Comparison of ENCODE assay signal across 8 mouse cellular contexts in the genomic region with DNA sequence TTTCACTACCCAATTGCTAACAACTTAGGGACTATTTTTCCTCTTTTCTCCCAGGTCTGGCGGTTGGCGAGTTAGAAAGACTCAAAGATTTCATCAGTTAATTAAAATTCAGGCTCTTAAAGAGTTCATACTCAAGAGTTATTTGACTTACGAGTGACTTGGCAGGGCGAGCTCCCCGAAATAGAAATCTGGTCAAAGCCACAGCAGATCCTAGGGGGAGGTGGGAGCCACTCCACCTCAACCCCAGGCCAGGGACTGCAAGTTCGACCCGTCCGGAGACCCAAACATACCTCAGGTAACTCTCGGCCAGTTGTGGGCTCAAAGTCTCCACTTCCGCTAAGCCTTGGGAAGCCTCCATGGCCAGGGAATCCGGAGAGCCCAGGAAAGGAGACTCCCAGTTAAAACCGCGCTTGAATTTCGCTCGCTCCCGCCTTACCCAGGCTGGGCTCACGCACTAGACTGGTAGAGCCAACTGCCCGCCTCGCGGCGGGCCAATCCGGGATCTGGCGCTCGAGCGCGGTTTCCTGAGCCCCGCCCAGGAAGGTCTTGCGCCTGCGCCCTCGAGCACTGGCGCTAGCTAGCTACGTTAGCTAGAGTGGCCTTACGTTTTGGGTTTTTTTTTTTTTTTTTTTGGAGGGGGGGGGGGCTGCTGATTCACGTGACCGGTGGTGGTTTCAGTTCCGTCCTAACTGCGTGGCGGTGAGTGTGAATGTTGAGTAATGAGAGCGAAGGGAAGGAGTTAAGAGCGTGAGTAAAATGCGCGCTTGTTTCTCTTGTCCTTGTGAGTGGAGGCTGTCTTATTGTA. TPM values are rescaled to one million over a fixed set of nuclear protein-coding genes. Genes with fewer than 3 reads are reported as not detected.
DNase-seq lines count a peak whose midpoint lies in the region; ATAC-seq and TF ChIP-seq lines count a peak whose summit lies in the region.

Ercc6l (minus strand) TSS at position 474 of the 805 bp plus-strand sequence.

- TF ChIP-seq POLR2A in ES-Bruce4 (IDR thresholded peaks at IDR 0.05; ENCODE audit: insufficient read depth, low read length): peak; percentile 50
- no peak for TF ChIP-seq POLR2A in lung, adult 2 months (IDR thresholded peaks at IDR 0.05; ENCODE audit: borderline replicate concordance, extremely low read depth, low read depth, low read length)

- TF ChIP-seq CTCF in ES-Bruce4 (IDR thresholded peaks at IDR 0.05; ENCODE audit: low read depth, low read length): no peak
- TF ChIP-seq CTCF in lung, adult 2 months (IDR thresholded peaks at IDR 0.05; ENCODE audit: insufficient read depth, low read length): no peak

- peak; percentile 100 for ATAC-seq in cerebellum, adult (ENCODE audit: insufficient number of reproducible peaks, low FRiP score, low TSS enrichment)
- ATAC-seq in forebrain, embryonic 14.5 days: peak; percentile 99
- peak; percentile 95 for ATAC-seq in neutrophil, adult 5-6 weeks (ENCODE audit: extremely low read depth, insufficient number of reproducible peaks, low FRiP score, poor library complexity, severe bottlenecking)

- no peaks in the 10 kb centered on the region for H3K9me3 ChIP-seq in ES-Bruce4 (replicated peaks; ENCODE audit: control insufficient read depth, insufficient read depth, low read length, poor library complexity, severe bottlenecking)
- H3K9me3 ChIP-seq in forebrain, embryonic 14.5 days (replicated peaks; ENCODE audit: control insufficient read depth, low read length): no peaks in the 10 kb centered on the region

- H3K4me1 ChIP-seq in ES-Bruce4 (ENCODE audit: control insufficient read depth, insufficient read depth, low read length): no peaks in the 10 kb centered on the region
- no peaks in the 10 kb centered on the region for H3K4me1 ChIP-seq in forebrain, embryonic 14.5 days (ENCODE audit: control insufficient read depth, insufficient read depth, low read length)
- no peaks in the 10 kb centered on the region for H3K4me1 ChIP-seq in lung, adult 2 months (ENCODE audit: control insufficient read depth, insufficient read depth, low read length)

- no peaks in the 10 kb centered on the region for H3K36me3 ChIP-seq in ES-Bruce4 (ENCODE audit: control insufficient read depth, insufficient read depth, low read length, poor library complexity, severe bottlenecking)
- H3K36me3 ChIP-seq in forebrain, embryonic 14.5 days (ENCODE audit: control insufficient read depth, insufficient read depth, low read length): no peaks in the 10 kb centered on the region

- peak within 1 kb of the TSS; percentile 69 for H3K27ac ChIP-seq in ES-Bruce4 (ENCODE audit: insufficient read depth, low read length)
- peak within 1 kb of the TSS; percentile 52; the same call in 1 of the 2 replicates for H3K27ac ChIP-seq in forebrain, embryonic 14.5 days (ENCODE audit: low read depth, low read length)

- 26% methylated on average over 42 of the region's 42 CpGs for WGBS in forebrain, embryonic 14.5 days
- WGBS in lung, adult 2 months: 23% methylated on average over 42 of the region's 42 CpGs

- DNase-seq in forebrain, embryonic 14.5 days (ENCODE audit: low spot score): peak; percentile 97
- peak; percentile 87 for DNase-seq in heart, postnatal 25 days (ENCODE audit: low spot score)
- peak; percentile 79 to 87 for DNase-seq in layer of hippocampus, adult 18-20 months (ENCODE audit: low spot score in 2 of 2)
- DNase-seq in lung, adult 2 months: peak; percentile 80
- DNase-seq in thymus, adult 18-20 months: peak; percentile 80 to 87

- peak within 1 kb of the TSS; percentile 40 for H3K4me2 ChIP-seq in forebrain, embryonic 14.5 days (ENCODE audit: low read length)

- intact Hi-C loops in heart, postnatal 25 days (cut with DNase I): loop anchor here (2.0 kb wide), 1 partner anchor 38 kb away; the partner anchor contains the start of gene Pin4

- H3K4me3 ChIP-seq in ES-Bruce4 (ENCODE audit: low read depth, low read length): peak within 1 kb of the TSS; percentile 94
- H3K4me3 ChIP-seq in forebrain, embryonic 14.5 days (ENCODE audit: low read depth, low read length): peak within 1 kb of the TSS; percentile 33
- H3K4me3 ChIP-seq in lung, adult 2 months (replicated peaks; ENCODE audit: extremely low read depth, low read depth, low read length): peak within 1 kb of the TSS; percentile 92

- H3K27me3 ChIP-seq in ES-Bruce4 (ENCODE audit: control insufficient read depth, insufficient read depth, low read length, poor library complexity, severe bottlenecking): no peaks in the 10 kb centered on the region
- H3K27me3 ChIP-seq in forebrain, embryonic 14.5 days (replicated peaks; ENCODE audit: control insufficient read depth, insufficient read depth, low read length): no peaks in the 10 kb centered on the region

- H3K9ac ChIP-seq in ES-Bruce4 (ENCODE audit: low read depth, poor library complexity, severe bottlenecking): peak within 1 kb of the TSS; percentile 86
- H3K9ac ChIP-seq in forebrain, embryonic 14.5 days (ENCODE audit: low read length): peak within 1 kb of the TSS; percentile 50

- no peak for TF ChIP-seq EP300 in ES-Bruce4 (IDR thresholded peaks at IDR 0.05; ENCODE audit: insufficient read depth, low read depth, low read length)

RNA-seq across cellular contexts. Expression of gene Ercc6l, which starts in this region (rescaled TPM):
- 22.3 and 23.1 TPM in 2 replicates for polyA plus RNA-seq in ES-Bruce4 (2011; ENCODE audit: insufficient read depth, insufficient read length, low read depth, missing spikeins)
- 5.6 and 6.1 TPM in 2 replicates for polyA plus RNA-seq in forebrain, embryonic 14.5 days (2014; fragmentation: Nextera tagmentation; extraction: Ambion mirVana)
- total RNA-seq in heart, postnatal 25 days (2021): under 1 TPM; 0.42 to 0.47 TPM
- under 1 TPM; 0.10 to 0.12 TPM for total RNA-seq in layer of hippocampus, adult 18-20 months (2021)
- 0.17 and 0.20 TPM in 2 replicates for polyA plus RNA-seq in lung, adult 2 months (2012; rRNA removed)
- 2.1 and 3.7 TPM in 2 replicates for total RNA-seq in neutrophil, adult 5-6 weeks (2017)

Comparison
In these comparisons a context has a peak if more than half of its experiments do, and no peak if none do; other contexts are left out.
1. Peak in every context shown above with its lines: DNase-seq, ATAC-seq, H3K4me3 ChIP-seq and H3K27ac ChIP-seq.
2. Peak in DNase-seq in heart, postnatal 25 days; RNA of the gene not detected or under 1 TPM.
3. Peak in DNase-seq in layer of hippocampus, adult 18-20 months; RNA of the gene not detected or under 1 TPM.
4. Peak in DNase-seq and H3K4me3 ChIP-seq in lung, adult 2 months; RNA of the gene not detected or under 1 TPM.
5. H3K4me3 ChIP-seq: peak in every context shown above with its lines; median percentile 94 in ES-Bruce4; 92 in lung, adult 2 months; 33 in forebrain, embryonic 14.5 days.